Comparison of ENCODE assay signal across 28 mouse cellular contexts in the genomic region with DNA sequence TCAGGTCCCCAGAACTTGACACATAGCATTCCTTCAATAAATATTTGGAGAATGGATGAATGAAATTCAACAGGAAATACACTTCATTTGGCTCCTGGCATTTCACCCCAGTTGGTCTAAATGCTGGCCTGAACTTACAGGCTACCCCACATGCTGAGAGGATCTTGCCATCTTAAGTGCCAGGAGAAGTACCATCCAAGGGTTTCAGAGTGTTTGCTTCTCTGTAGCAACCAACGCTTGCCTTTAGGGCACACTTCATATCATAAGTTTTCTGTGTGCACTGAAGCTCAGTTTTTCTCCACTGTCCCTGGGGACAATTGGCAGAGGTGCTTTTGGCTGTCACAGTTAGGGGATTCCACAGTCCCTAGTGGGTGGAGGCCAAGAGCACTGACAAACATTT. TPM values are rescaled to one million over a fixed set of nuclear protein-coding genes. Genes with fewer than 3 reads are reported as not detected.
DNase-seq lines count a peak whose midpoint lies in the region; ATAC-seq and TF ChIP-seq lines count a peak whose summit lies in the region.
"Had no signal": no experiment of that assay in that cellular context is flagged by ENCODE, and none has a peak within 500 bp of the region (broad histone marks: within the 10 kb centered on the region; RNA-seq: fewer than 3 reads in every experiment).

No protein-coding gene starts in this region.

- H3K9me3 ChIP-seq in lung, embryonic 16.5 days (ENCODE audit: control insufficient read depth, low read length): no peaks in the 10 kb centered on the region
- H3K9me3 ChIP-seq: embryonic facial prominence, embryonic 12.5 days; embryonic facial prominence, embryonic 15.5 days; hindbrain, embryonic 10.5 days; hindbrain, embryonic 13.5 days; intestine, embryonic 15.5 days had no signal

- no peak overlapping the region for H3K4me3 ChIP-seq in lung, adult 2 months (replicated peaks; ENCODE audit: extremely low read depth, low read depth, low read length)
- H3K4me3 ChIP-seq in lung, embryonic 16.5 days (ENCODE audit: low read length): no peak overlapping the region
- H3K4me3 ChIP-seq: embryonic facial prominence, embryonic 12.5 days; embryonic facial prominence, embryonic 15.5 days; hindbrain, embryonic 10.5 days; hindbrain, embryonic 13.5 days; intestine, embryonic 15.5 days had no signal

- no peak overlapping the region for H3K9ac ChIP-seq in lung, embryonic 16.5 days (ENCODE audit: low read length)
- H3K9ac ChIP-seq: embryonic facial prominence, embryonic 12.5 days; embryonic facial prominence, embryonic 15.5 days; forebrain, postnatal 0 days; hindbrain, embryonic 13.5 days; intestine, embryonic 15.5 days had no signal

- TF ChIP-seq CTCF in lung, adult 2 months (IDR thresholded peaks at IDR 0.05; ENCODE audit: insufficient read depth, low read length): no peak

- H3K27me3 ChIP-seq in lung, embryonic 16.5 days (ENCODE audit: control insufficient read depth, insufficient read depth, low read depth, low read length): peaks cover 35% of the 10 kb centered on the region
- H3K27me3 ChIP-seq: Patski had no signal

- H3K36me3 ChIP-seq in lung, embryonic 16.5 days (ENCODE audit: control insufficient read depth, insufficient read depth, low read length): no peaks in the 10 kb centered on the region
- H3K36me3 ChIP-seq: embryonic facial prominence, embryonic 12.5 days; embryonic facial prominence, embryonic 15.5 days; hindbrain, embryonic 10.5 days; hindbrain, embryonic 13.5 days; intestine, embryonic 15.5 days had no signal

- WGBS in lung, adult 2 months: 48% methylated on average over 1 of the region's 1 CpGs
- WGBS in lung, embryonic 16.5 days: 28% methylated on average over 1 of the region's 1 CpGs

- ATAC-seq in lung, embryonic 16.5 days (ENCODE audit: low read depth): peak; percentile 53; the same call in 1 of the 2 replicates
- ATAC-seq: forebrain, embryonic 14.5 days; forebrain, postnatal 0 days; hindbrain, embryonic 16.5 days; intestine, embryonic 15.5 days; Patski had no signal

- H3K4me1 ChIP-seq in lung, adult 2 months (ENCODE audit: control insufficient read depth, insufficient read depth, low read length): no peaks in the 10 kb centered on the region; the same call in 1 of the 2 replicates
- peaks cover 24% of the 10 kb centered on the region for H3K4me1 ChIP-seq in lung, embryonic 16.5 days (replicated peaks; ENCODE audit: control insufficient read depth, insufficient read depth, low read length)

- H3K4me2 ChIP-seq in lung, embryonic 16.5 days (ENCODE audit: low read depth, low read length): no peak overlapping the region
- H3K4me2 ChIP-seq: embryonic facial prominence, embryonic 12.5 days; embryonic facial prominence, embryonic 15.5 days; heart, embryonic 11.5 days; hindbrain, embryonic 13.5 days; intestine, embryonic 15.5 days had no signal

- no peak for TF ChIP-seq POLR2A in lung, adult 2 months (IDR thresholded peaks at IDR 0.05; ENCODE audit: borderline replicate concordance, extremely low read depth, low read depth, low read length)

- H3K27ac ChIP-seq in lung, embryonic 16.5 days (ENCODE audit: low read length): no peak overlapping the region
- H3K27ac ChIP-seq: embryonic facial prominence, embryonic 12.5 days; embryonic facial prominence, embryonic 15.5 days; hindbrain, embryonic 10.5 days; hindbrain, embryonic 13.5 days; intestine, embryonic 15.5 days had no signal

- DNase-seq in lung, adult 18-20 months: peak; percentile 53 to 73
- DNase-seq in lung, adult 2 months: no peak
- peak; percentile 19 for DNase-seq in lung, postnatal 14 days
- no peak for DNase-seq in right cerebral cortex, postnatal 36 days (ENCODE audit: low spot score in 2 of 2)
- no peak for DNase-seq in adipocyte (ENCODE audit: low spot score)
- DNase-seq in adrenal gland, postnatal 4 days (ENCODE audit: low spot score in 2 of 2): no peak
- DNase-seq: adrenal gland, adult 2 months; adrenal gland, postnatal 14 days; B cell, adult 2 months; cerebellum, adult 11-12 months; cerebellum, adult 9-11 months; cerebellum, postnatal 25 days; forebrain, postnatal 0 days; gastrocnemius, postnatal 10 days; gastrocnemius, postnatal 36 days; heart, postnatal 36 days had no signal

RNA-seq across cellular contexts. Expression of a gene that starts 4.7 kb away (rescaled TPM):
- 10.3 and 13.6 TPM in 2 replicates for polyA plus RNA-seq in lung, adult 2 months (2012; rRNA removed)
- polyA plus RNA-seq in lung, embryonic 16.5 days (2015; fragmentation: Nextera tagmentation; extraction: Ambion mirVana): 0.29 and 0.39 TPM in 2 replicates
- 10 to 100 TPM in 1 of 2 experiments, 1 to 10 TPM in 1; 2.0 to 40.1 TPM for total RNA-seq in adrenal gland, postnatal 4 days (2021)
- total RNA-seq: common myeloid progenitor, adult 5-6 weeks; gastrocnemius, postnatal 36 days; granulocyte monocyte progenitor cell, adult 5-6 weeks had no signal

RNA-seq across cellular contexts. Expression of a gene that starts 56.4 kb away (rescaled TPM):
- 1.4 and 2.2 TPM in 2 replicates for polyA plus RNA-seq in lung, adult 2 months (2012; rRNA removed)
- 18.3 and 19.7 TPM in 2 replicates for polyA plus RNA-seq in lung, embryonic 16.5 days (2015; fragmentation: Nextera tagmentation; extraction: Ambion mirVana)
- total RNA-seq in adrenal gland, postnatal 4 days (2021): 10 to 100 TPM; 11.1 to 11.7 TPM

Comparison
In these comparisons a context has a peak if more than half of its experiments do, and no peak if none do; other contexts are left out.
1. DNase-seq: peak in lung, adult 18-20 months (2 of 2) and lung, postnatal 14 days (single experiment); none in lung, adult 2 months (single experiment), right cerebral cortex, postnatal 36 days (0 of 2), adipocyte (single experiment) and adrenal gland, postnatal 4 days (0 of 2).